Mouse (Mus musculus): ENCODE measurements around the gene Tube1. TPM values are rescaled to one million over a fixed set of nuclear protein-coding genes. Genes with fewer than 3 reads are reported as not detected.
A peak's percentile ranks its signal among the peaks of the same experiment; 100 is the strongest.
"Not testable (repeated sequence)": the region's sequence is repeated elsewhere in the genome, so short reads cannot be mapped to it uniquely, and the experiment has no call there.

The Tube1 gene
- polyA plus RNA-seq, 1 experiment from 2014 or later = 17.2 TPM

DNA sequence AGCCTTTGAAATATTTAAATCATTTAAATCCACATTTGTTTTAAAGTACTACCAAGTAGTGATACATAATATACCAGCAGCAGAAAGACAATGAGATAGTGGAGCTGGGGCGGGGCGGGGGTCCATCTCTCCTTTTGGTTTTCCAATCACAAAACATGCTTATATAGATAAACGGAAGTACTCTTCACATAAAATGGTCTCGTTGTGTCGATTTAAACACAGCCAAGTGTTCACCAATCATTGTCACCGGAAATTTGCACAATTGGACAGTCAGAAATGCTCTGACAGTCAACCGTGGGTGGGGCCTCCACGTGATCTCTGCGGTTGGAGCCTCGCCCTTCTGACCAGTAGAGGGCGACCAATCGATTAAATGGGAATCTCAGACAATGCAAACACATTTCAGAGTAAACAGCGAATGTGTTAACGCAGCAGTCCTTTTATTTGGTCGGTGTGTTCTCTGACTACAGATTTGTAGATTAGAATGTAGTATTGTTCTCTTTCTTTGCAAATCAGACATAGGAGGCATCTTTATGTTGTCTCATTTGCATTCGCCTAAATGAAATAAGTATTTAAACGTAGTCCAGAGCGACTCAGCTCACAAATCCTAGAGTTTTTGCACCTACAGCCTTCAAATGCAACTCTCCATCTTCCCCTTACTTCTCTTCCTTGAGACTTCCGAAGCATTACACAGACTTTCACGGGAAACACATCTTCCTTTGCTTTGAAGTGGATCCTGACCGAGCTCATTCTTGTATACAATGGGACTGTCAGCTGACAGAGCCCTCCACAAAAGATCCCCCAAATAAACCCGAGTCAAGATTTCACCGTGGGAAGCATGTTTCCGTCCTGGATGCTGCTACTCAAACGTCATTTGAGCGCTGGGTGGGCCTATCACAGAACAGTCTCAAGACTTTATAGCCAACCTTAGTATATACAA, 38.1 kb downstream of the Tube1 start:
- Histone ChIP-seq H3K27me3 (ENCODE audit: insufficient read depth, poor library complexity, severe bottlenecking) (0 out of 2 replicates have a peak, but pooled peaks cover 5% of the 10 kb centered on the region), H3K36me3 (no peaks in the 10 kb centered on the region), H3K4me1 (peaks cover 14% of the 10 kb centered on the region), H3K27ac (peak overlapping the region; percentile 71), H3K4me3 (peak overlapping the region; percentile 60), H3K9me3 (no peaks in the 10 kb centered on the region)
- DNase-seq (ENCODE audit: low spot score) = peak; percentile 92
- WGBS = 20% methylated on average over 26 of the region's 26 CpGs

DNA sequence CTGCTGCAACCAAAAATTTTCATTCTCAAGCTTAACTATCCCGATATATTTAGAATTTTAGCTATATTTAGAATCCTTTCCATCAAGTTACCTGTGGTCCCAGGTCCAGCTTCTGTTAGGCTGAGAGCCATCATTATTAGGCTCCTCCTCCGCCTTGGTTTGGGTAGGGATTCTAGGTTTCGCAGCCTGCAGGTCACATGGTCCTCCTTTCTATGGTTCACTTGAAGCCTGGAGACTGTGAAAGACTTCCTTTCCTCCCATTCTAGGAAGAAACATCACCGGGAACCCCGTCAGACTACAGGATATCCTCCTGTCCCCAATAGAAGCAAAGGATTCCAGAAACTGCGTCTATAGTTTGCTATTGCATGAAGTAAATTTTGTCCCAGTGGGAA, 38.8 kb downstream of the Tube1 start:
- H3K4me3 ChIP-seq = 0 out of 2 replicates have a peak overlapping the region, but pooled peaks have one; percentile 32
- H3K4me1 ChIP-seq = peaks cover 14% of the 10 kb centered on the region
- H3K9me3 ChIP-seq = no peaks in the 10 kb centered on the region
- 0 out of 2 replicates have a peak, but pooled peaks cover 2% of the 10 kb centered on the region for H3K27me3 ChIP-seq (ENCODE audit: insufficient read depth, poor library complexity, severe bottlenecking)
- WGBS = 61% methylated on average over 6 of the region's 6 CpGs
- H3K36me3 ChIP-seq = no peaks in the 10 kb centered on the region
- DNase-seq (ENCODE audit: low spot score) = no peak
- peak overlapping the region; percentile 64; the same call in 1 of the 2 replicates for H3K27ac ChIP-seq

DNA sequence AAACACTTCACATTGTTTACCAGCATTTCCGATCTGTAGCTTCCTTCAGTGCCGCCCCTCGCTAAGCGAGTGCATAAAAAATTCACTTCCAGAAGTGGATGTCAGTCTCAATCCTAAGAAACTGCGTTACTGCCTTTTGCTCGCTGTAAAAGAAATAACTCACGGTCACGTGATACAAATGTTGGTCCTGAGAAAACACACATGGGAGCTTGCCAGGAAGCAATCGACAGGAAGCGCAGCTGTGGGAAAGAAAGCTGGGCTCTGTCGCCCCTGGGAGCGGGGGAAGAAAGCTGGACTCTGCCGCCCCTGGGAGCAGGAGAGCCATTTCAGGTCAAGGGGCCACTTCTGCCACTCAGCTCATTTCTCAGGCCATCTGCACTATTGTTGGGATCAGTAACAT, 39.3 kb downstream of the Tube1 start:
- no peak for DNase-seq (ENCODE audit: low spot score)
- Histone ChIP-seq H3K4me1 (peaks cover 14% of the 10 kb centered on the region), H3K9me3 (no peaks in the 10 kb centered on the region), H3K27me3 (ENCODE audit: insufficient read depth, poor library complexity, severe bottlenecking) (no peaks in the 10 kb centered on the region), H3K27ac (peak overlapping the region; percentile 64; the same call in 1 of the 2 replicates), H3K4me3 (peak overlapping the region; percentile 32; the same call in 1 of the 2 replicates), H3K36me3 (no peaks in the 10 kb centered on the region)
- 53% methylated on average over 13 of the region's 13 CpGs for WGBS

GRCm38 (mm10) chr10:39176981-39177380, 43.2 kb downstream of the Tube1 start:
- Histone ChIP-seq H3K36me3 (no peaks in the 10 kb centered on the region), H3K4me1 (peaks cover 10% of the 10 kb centered on the region), H3K9me3 (no peaks in the 10 kb centered on the region), H3K4me3 (no peak overlapping the region), H3K27me3 (ENCODE audit: insufficient read depth, poor library complexity, severe bottlenecking) (no peaks in the 10 kb centered on the region), H3K27ac (no peak overlapping the region)
- 61% methylated on average over 5 of the region's 5 CpGs for WGBS
- no peak for DNase-seq (ENCODE audit: low spot score)

GRCm38 (mm10) chr10:39184864-39185544, 51.2 kb downstream of the Tube1 start:
- H3K4me1 ChIP-seq = no peaks in the 10 kb centered on the region
- 83% methylated on average over 8 of the region's 8 CpGs for WGBS
- H3K36me3 ChIP-seq = no peaks in the 10 kb centered on the region
- H3K9me3 ChIP-seq = no peaks in the 10 kb centered on the region
- no peak overlapping the region for H3K4me3 ChIP-seq
- no peak for DNase-seq (ENCODE audit: low spot score)
- no peaks in the 10 kb centered on the region for H3K27me3 ChIP-seq (ENCODE audit: insufficient read depth, poor library complexity, severe bottlenecking)
- no peak overlapping the region for H3K27ac ChIP-seq

GRCm38 (mm10) chr10:39185545-39185906, 51.8 kb downstream of the Tube1 start:
- 86% methylated on average over 4 of the region's 4 CpGs for WGBS
- no peak overlapping the region for H3K4me3 ChIP-seq
- H3K27ac ChIP-seq = no peak overlapping the region
- no peak for DNase-seq (ENCODE audit: low spot score)
- H3K4me1 ChIP-seq = no peaks in the 10 kb centered on the region
- H3K27me3 ChIP-seq (ENCODE audit: insufficient read depth, poor library complexity, severe bottlenecking) = no peaks in the 10 kb centered on the region
- H3K9me3 ChIP-seq = no peaks in the 10 kb centered on the region
- H3K36me3 ChIP-seq = no peaks in the 10 kb centered on the region

GRCm38 (mm10) chr10:39192673-39193072, 58.9 kb downstream of the Tube1 start:
- Histone ChIP-seq H3K4me3 (no peak overlapping the region), H3K36me3 (no peaks in the 10 kb centered on the region), H3K27me3 (ENCODE audit: insufficient read depth, poor library complexity, severe bottlenecking) (no peaks in the 10 kb centered on the region), H3K4me1 (no peaks in the 10 kb centered on the region), H3K27ac (no peak overlapping the region), H3K9me3 (no peaks in the 10 kb centered on the region)
- 87% methylated on average over 3 of the region's 3 CpGs for WGBS
- DNase-seq (ENCODE audit: low spot score) = no peak

- H3K27ac ChIP-seq; H3K27me3 ChIP-seq (ENCODE audit: insufficient read depth, poor library complexity, severe bottlenecking): not testable (repeated sequence)
- WGBS = 89% methylated on average over 11 of the region's 11 CpGs
Observed at GRCm38 (mm10) chr10:39198216-39198615, 64.4 kb downstream of the Tube1 start.

More at GRCm38 (mm10) chr10:39198216-39198615, 64.4 kb downstream of the Tube1 start:
- not testable (repeated sequence) for DNase-seq (ENCODE audit: low spot score); H3K4me3 ChIP-seq; H3K4me1 ChIP-seq; H3K9me3 ChIP-seq; H3K36me3 ChIP-seq

Other genes starting within 250 kb of the Tube1 start
- 60.0 and 129 TPM in 2 replicates for gene Lama4, start 168.5 kb upstream of the Tube1 start, polyA plus RNA-seq (2016; fragmentation: Nextera tagmentation; extraction: Ambion mirVana)
- 5.9 and 8.5 TPM in 2 replicates for gene Fam229b, start 62 bp upstream of the Tube1 start, polyA plus RNA-seq (2016; fragmentation: Nextera tagmentation; extraction: Ambion mirVana)
- 0.20 and 0.36 TPM in 2 replicates for gene Ccn6, start 29.8 kb downstream of the Tube1 start, polyA plus RNA-seq (2016; fragmentation: Nextera tagmentation; extraction: Ambion mirVana)
- 12.9 and 20.8 TPM in 2 replicates for gene Fyn, start 234.9 kb downstream of the Tube1 start, polyA plus RNA-seq (2016; fragmentation: Nextera tagmentation; extraction: Ambion mirVana)

All from heart, embryonic 10.5 days (tissue).